Mouse (Mus musculus): Measurements from ENCODE around the gene Slc25a40.

Gene Slc25a40

DNA sequence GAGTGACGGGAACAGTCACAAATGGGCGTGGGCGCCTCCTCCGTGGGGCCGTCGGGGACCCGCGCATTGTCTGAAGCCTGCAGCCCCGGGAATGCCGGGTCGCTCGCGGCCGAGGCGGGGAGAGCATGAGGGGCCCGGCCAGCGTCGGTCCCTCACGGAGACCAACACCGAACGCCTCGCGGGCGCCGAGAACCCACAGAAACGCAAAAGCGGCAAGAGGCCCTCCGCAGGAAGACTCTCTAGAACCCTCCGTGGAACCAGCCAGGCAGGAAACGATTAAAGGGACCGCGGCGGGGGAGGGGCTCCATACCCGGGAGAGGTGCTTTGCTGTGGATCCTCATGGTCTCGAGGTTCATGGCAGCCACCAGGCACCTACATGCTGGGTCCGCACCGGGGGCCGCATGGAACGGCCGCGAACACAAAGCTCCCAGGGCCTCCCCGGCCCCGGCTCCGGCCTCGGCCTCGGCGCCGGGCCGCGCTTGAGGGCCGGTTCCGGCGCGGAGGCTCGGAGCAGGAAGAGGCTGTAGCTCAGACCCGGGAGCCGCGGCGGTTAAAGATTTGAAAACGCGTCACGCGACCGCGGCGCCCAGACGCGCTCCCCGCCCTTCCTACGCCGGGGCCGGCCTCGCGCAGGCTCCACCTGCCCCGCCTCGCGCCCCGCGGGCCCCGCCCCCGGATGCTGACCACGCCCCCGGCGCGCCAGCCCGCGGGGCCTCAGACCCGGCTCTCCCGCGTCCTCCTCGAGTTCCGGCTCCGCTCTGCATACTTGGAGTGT, at the start of gene Slc25a40, which contains the start of gene Dbf4:
TSS of gene Slc25a40 (plus strand) at position 694 of the 775 bp plus-strand sequence.
TSS of gene Dbf4 (minus strand) at position 560 of the 775 bp plus-strand sequence.
- DNase-seq = peak; percentile 93 to 96

DNA sequence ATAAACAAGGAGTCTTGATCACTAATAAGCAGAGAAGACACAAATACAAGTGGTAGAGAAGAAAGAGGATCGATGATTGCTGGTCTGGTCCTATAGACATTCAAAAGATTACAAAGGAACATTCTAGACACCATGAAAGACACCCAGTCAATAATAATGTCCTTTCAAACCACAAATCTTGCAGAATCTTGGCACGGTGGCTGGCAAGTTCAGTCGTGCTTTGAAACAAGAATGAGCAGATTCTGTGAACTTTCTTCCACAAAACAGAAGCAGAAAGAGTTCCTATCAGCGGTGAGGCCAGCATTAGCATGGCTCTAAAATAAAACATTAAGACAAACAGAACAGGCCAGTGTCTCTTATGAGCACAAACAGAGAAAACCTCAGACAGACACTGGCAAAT, 49.2 kb upstream of the Slc25a40 start:
- no peak for DNase-seq

DNA sequence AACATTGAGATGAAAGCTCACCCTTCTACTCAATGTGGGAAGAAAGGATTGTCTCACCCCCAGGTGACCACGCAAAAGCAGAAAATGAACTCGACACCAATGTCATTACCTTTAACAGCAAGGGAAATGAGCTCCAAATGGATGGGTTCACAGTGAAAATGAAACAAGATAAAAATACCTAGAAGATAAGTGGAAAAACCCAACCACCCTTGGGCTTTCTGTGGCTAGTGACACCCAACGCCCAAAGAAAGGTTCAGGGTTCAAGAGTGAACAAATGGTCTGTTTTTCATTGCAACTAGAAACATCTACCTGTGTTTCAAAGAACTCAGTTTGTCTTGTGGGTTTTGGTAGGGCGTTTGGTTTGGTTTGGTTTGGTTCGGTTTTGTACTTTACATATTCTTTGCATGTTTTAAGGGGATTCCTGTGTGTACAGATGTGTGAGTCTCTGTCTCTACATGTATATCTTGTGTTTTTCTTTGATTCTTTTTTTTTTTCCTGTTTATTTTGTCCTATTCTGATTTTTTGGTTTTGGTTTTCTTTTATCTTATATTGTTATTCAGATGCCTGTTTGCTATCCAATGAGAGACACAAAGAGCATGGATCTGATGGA, 48.2 kb upstream of the Slc25a40 start:
- DNase-seq = no peak

DNA sequence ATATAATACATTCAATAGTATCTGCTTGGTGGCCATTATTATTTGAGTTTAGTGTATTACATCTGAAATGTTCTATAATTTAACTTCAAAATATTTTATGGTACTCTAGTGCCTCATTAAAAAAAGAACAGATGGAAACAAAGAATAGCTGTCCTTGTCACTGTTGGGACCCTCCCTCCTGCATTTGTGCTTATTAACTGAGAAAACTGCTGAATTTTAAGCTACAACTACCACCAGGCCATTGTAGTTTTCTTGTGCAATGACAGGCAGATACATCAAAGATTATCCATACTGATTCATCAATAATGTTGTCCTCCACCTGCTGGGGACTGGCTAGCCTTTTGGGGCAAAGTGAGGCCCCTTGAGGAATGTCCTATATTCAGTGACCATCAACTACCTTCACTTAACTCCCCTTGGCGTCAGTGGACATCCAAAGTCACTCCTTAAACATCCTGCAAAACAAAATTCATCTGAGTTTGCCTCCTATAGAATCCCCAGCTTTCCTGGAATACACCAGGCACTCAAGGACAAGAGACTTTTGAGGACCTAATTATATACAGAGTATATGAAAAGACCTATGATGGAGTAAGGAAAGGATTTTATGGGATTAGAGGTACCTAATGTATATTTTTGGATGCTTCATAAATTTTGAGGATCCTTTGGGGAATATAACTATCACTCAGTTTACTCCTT, 28.6 kb upstream of the Slc25a40 start:
- no peak for DNase-seq

DNA sequence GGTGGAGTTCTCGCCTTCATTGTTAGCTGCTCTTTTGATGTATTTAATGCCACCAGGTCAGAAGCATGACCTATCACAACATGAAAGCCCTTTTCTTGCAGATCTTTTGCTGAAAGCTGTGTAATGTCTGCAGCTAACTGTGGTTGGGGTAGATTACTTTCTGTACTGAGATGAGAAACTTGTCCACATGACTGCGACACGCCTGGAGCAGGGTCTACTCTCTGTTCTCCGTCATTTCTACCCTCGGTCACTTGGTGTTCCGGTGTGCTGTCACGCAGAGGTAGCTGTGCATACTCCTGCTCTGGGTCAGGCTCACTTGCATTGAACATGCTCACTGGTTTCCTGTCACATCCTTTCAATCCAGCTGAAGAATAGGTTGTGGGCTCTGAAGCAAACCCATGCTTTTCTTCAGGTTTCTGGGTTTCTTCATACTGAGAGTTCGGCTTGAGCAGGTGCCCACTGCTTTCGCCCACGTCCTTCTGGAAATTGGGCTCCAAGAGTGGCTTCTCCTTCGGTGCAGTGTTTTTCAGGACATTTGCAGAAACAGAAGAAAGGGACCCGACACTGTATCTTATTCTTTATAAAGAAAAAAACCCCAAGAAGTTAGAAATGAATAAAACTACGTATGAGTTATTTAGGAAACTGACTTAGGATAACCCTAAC, 24.9 kb upstream of the Slc25a40 start:
- DNase-seq = no peak

DNA sequence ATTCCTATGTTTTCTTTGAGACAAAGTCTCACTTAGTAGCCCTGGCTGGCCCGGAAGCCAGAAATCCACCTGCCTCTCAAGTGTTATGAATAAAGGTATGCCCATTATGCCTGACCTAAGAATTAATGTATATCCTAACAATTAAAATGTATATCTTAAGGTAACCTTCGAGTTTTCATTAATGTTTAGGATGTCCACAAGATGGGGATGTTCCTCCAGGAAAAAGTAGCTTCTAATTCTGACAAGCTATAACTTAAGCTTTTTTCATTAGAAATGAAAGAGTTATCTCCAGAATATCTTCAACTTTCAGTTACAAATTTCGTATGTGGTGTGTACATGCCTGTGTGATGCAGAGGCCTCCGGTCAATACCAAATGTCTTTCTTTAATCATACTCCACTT, 13.9 kb upstream of the Slc25a40 start:
- no peak for DNase-seq

DNA sequence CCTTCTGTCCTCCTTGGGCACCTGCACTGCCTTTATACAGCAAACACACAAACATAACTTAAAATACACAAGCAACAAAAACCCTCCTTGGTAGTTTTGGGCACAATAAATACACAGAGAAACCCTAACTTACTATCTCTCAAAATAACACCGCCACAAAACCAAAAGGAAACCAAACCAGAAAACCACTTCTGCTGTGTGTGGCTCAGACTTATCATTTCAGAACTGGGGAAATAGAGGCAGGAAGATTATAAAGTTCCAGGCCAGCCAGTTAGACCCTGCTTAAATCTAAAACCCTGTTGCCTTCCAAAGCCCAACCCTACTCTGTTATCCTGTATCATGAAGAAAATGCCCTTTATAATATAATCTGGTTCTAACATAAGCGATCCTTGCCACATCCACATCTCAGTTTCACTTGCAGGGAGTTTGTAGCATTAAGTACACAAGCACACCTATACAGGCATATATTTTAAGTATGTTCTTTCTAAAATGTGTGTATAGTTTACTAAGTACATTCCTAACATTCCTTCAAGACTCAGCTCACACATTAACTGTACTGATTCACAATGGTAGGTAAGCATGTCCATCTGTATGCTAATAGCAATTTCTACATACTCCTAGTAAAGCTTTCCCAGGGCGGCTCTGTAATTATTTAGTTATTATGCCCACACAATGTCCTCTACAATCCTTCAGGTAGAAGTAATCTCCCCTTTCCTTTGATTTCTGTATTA, 5.8 kb upstream of the Slc25a40 start:
- no peak for DNase-seq

DNA sequence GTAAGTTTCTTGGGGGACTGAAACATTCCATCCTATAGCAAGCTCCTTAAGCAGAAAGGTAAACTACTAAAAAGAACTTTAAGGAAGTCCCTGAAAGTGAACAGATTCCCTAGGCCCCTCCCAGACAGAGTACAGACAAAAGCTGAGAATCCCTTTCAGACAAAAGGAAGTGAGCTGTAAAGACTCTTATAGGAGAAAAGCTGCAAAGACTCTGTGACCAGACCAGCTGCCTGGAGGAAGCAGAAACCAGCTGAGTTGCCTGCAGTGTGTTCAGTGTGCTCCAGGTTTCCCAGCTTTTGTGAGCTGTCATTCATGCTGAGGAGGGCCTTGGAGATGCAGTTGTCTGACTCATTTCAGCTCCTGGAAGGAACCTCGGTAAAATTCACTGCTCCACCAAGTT, 5.2 kb upstream of the Slc25a40 start:
- DNase-seq = no peak

DNA sequence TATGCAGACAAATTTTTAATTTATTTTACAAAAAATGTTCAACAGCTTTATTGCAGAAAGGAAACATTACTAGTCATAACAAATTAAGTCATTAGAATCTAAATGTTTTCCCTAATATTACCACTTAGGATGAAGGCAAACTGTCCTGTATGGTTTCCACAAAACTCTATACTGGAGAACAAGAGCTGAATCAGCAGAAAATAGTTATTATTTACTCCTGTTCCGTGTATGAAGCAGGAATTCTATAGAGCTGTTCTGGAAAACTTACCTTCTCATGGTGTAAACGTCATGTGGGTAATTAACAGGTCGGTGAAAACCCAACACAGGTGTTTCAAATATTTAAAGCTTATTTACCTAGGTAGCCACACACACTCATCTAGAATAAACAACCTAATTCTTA, 1.2 kb upstream of the Slc25a40 start:
- DNase-seq = no peak

DNA sequence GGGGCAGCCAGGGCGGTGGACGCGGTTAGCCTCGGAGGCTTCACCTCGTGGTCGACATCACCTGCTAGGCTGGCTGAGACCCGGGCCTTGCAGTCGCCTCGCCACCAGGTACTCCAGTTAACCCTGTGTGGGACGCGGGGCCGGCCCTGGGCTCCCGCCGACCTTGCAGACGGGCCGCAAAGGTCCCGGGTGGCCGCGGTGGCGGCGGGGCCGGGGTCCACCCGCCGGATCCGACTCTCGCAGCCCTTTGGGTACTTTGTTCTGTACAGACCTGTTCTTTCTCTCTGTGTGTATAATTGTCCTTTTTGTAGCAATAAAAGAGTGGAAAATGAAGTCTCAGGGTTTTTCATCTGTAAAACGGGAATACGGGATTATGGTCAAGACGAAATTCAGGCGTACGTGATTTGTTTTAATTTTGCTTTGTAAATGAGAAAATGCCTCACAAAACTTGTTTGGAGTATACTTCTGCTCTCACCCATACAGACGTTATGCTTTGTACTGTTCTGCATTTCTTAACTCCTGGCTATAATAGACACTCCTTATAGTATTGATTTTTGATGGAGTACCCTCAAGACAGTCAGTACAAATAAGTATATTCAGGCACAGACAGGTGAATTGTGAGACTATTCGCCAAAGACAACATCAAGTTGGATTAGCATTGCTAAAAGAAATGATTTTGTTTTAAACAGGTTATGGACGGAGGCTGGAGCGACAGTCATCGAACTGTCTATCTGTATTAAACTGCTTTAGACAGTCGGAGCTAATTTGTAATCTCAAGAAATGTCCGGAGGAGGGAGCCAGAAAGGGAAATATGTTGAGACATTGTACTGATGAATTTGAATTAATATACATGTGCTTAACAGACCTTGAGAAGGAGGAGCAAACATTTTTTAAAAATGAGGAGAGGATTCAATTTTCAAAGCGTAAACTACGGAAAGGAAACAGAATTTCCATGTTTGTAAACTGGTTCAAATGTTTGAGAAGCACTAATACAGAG, 580 bp downstream of the Slc25a40 start:
- DNase-seq = no peak

DNA sequence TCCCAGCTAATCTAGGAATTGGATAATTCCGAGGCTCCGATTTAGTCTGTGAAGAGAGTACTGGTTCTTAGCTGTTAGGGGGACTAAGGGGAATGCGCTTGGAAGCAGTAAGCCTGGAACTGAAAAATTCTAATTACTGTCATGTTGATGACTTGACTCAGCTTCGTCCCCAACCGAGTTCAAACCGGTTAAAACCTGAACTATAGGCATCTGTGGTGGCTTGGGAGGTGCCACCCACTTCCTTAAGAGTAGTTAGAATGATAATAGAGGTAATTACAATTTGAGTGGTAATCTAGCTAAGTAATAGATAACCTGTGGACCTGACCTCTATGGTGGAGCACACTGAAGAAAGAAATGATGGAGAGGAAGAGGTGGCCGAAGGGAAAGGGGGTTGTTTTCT, 1.5 kb downstream of the Slc25a40 start:
- DNase-seq = no peak

DNA sequence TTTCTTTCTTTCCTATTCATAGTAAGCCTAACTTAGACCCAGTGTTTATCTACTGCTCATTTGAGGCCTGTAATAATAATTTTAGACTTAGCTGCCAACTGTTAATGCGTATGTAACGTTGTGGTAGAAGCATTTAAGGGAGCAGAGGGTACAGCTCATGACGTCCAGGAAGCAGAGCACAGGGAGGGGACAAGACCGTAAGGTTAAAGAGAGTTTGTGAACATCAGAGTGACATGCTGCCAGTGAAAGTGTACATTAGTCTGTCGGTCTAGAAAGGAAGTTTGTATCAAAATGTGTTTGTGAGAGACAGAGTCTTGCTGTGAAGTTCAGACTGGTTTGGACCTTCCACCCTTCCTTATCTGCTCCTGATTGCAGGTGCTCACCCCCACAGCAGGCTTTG, 3.2 kb downstream of the Slc25a40 start:
- DNase-seq = no peak

DNA sequence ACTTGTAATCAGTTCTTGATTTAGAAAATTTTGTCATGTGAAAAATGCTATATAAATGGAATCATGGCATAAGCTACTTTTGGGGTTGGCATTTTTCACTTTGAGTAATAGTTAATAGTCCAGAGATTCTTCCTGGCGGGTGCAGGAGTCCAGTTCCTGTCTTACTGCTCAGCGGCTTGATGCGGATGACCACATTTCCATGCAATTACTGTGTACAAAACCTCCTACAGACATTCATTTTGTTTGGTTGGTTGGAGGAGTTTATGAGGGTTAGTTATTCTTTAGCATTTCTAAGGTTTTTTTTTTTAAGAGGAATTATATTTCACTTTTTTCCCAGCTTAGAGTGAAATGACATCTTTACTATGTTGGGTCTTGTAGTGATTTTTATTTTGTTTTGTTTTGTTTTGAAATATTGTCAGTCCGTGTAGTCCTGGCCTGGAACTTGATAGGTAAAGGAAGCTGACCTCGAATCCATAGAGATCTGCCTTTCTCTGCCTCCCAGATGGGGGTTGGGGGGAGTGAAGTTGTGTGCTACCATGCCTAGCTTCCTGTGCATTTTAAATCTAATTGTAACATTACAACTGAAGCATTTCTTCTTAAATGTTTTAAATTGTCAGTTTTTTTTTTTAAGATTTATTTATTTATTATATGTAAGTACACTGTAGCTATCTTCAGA, 15.0 kb downstream of the Slc25a40 start:
- peak; percentile 10 to 30 for DNase-seq

DNA sequence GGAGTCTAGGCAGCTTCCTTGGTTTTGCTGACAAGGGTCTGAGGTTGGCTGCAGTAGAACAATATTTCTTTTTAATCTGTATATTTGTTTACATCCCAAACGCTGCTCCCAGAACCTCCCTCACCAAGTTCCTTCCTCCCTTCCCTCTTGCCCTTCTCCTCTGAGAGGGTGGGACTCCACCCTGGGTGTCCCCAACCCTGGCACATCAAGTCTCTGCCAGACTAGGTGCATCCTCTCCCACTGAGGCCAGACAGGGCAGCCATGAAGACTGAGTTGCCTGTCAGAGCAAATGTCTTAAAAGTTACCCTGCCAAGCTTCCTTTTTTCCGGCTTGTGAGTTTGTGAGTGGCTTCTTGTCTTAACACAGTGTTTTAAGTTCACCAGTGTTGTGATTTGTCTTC, 16.4 kb downstream of the Slc25a40 start:
- DNase-seq = no peak

DNA sequence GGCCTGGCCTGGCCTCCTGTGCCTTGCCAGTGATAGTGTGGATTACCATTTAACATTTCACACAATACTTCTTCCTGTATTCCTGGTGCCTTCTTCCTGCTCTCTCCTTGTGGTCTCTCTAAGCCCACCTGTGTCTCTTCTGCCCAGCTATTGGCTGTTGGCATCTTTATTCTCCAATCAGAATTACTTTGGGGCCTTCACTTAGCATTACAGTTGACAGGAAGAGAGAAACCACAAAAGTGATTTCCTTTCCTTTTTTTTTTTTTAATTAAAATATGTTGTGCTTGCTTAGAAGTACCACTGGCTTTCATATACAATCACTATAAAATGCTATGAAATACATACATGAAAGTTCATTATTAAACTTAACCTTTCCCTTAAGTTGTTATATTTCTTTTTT, 32.9 kb downstream of the Slc25a40 start:
- no peak for DNase-seq

DNA sequence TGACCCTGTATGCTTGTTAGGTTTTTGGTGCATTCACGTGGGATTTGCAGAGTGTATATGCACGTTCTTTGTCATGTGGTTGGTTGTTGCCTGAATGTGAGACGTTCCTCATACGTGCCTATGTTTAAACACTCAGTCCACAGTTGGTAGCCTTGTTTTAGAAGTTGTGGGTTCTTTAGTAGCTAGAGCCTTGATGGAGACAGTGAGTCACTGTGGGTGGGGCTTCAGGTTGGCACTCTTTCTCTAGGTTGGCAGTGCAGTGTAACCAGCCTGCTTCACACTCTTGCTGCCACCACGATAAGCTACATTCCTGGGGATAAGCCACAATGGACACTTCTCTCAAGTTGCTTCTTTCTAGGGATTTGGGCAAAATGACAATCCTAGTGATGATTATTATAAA, 33.9 kb downstream of the Slc25a40 start:
- DNase-seq = no peak

DNA sequence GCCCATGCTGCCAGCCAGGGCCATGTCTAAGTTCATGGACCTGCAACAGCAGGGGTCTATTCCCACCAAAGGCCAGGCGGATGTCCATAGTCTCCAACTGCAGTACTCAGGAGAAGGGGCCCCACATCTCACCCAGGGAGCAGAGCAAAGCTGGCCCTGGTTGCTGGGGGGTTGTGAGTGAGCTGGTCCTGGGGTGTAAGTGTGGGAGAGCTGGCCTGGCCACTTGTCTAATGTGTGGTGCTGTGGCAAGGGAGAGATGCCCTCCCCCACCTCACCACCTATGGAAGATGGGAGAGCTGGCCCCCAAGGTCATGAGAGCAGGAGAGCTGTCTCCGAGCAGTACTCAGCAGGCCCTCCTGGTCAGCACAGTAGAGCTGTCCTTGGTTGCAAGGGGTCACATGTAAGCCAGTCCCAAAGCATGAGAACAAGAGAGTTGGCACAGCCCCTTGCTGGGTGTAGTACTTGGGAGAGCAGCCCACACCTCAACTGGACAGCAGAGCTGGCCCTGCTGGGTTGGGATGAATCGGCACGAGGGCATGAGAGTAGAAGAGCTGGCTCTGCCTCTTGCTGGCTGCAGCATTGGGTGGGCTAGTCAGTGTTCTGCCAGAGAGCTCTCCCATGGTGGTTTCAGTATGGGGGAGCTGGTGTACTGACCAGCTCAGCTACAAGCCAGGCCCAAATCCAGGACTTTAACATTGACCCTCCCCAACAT, 65.5 kb downstream of the Slc25a40 start:
- DNase-seq = no peak

DNA sequence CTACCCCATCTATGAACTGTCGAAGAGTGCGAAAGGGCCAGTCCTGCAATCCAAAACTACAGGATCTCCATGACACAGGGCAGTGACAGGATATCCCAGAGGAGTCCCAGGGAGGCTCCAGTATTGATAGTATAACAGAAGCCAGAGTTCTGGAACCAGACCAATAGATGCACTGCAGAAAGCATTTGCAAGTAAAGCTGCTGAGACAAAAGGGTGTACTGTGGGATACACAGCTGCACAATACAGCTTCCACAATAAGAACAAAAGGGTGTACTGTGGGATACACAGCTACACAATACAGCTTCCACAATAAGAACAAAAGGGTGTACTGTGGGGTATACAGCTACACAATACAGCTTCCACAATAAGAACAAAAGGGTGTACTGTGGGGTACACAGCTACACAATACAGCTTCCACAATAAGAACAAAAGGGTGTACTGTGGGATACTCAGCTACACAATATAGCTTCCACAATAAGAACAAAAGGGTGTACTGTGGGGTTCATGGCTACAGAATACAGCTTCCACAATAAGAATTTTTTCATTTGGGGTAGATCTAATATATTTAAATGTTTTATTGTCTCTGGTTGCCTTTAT, 66.1 kb downstream of the Slc25a40 start:
- no peak for DNase-seq

DNA sequence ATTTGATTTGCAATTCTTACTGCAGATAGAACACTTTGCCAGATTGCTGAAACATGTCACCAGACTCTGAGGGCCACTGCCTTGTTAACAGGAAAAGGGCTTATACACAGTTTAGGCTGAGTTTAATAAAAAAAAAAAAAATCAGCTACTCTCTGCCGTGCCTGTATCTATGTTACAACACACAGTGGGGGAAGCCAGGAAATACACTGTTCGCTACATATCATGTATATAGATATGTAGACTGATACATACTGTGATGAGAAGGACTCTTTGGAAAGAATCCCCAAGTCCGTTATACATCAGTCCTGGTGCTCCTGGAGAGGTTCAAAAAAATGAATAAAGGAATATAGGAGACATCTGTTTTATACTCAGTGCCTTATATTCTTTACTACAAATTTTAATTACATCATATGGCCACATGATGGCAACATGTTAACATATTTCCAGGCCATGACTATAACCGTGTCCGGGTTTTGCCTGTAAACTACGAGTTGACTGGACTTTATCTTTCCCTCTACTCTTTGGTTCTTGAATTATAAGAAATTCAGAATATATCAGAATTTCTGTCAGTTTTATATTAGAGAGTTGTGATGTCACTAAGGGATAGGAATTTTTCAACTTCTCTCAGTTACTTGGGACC, 66.9 kb downstream of the Slc25a40 start:
- DNase-seq = no peak
